Mouse (Mus musculus) liver, embryonic 11.5 days (tissue): ENCODE data around the gene Plg. TPM values are rescaled to one million over a fixed set of nuclear protein-coding genes. Genes with fewer than 3 reads are reported as not detected.

Experiments
- ATAC-seq: fragments of 200-750 bp; cut with Nextera tagmentation; replicated peaks from 2 replicates; pipeline ENCODE4 v1.8.0; 2017; ENCODE audit warnings: moderate number of reproducible peaks, mild to moderate bottlenecking, moderate TSS enrichment, moderate library complexity; ENCODE audit not compliant: low FRiP score
- DNase-seq: peaks from one replicate; pipeline ENCODE4 v3.0.0-alpha.2; 2017; ENCODE audit warnings: low spot score
- H3K27ac ChIP-seq: fragments of 300-500 bp; sonication (generic); 2 replicates; pipeline ENCODE4 v1.5.1; 2014; ENCODE audit warnings: mild to moderate bottlenecking, low read depth, low read length, control low read depth
- H3K27me3 ChIP-seq: fragments of 300-500 bp; sonication (generic); replicated peaks from 2 replicates; pipeline ENCODE4 v1.6.1; 2014; ENCODE audit warnings: low read length, mixed read lengths; ENCODE audit not compliant: control insufficient read depth, insufficient read depth
- H3K36me3 ChIP-seq: fragments of 300-500 bp; sonication (generic); 2 replicates; pipeline ENCODE4 v1.6.1; 2014; ENCODE audit warnings: mild to moderate bottlenecking, low read length, moderate library complexity, mixed read lengths; ENCODE audit not compliant: control insufficient read depth, insufficient read depth
- H3K4me1 ChIP-seq: fragments of 300-500 bp; sonication (generic); replicated peaks from 2 replicates; pipeline ENCODE4 v1.6.1; 2014; ENCODE audit warnings: low read length, mixed read lengths; ENCODE audit not compliant: control insufficient read depth, insufficient read depth
- H3K4me2 ChIP-seq: fragments of 300-500 bp; sonication (generic); 2 replicates; pipeline ENCODE4 v1.6.1; 2014; ENCODE audit warnings: mild to moderate bottlenecking, control low read depth, moderate library complexity
- H3K4me3 ChIP-seq: fragments of 300-500 bp; sonication (generic); 2 replicates; pipeline ENCODE4 v1.5.1; 2014; ENCODE audit warnings: low read depth, low read length, control low read depth
- H3K9ac ChIP-seq: fragments of 300-500 bp; sonication (generic); 2 replicates; pipeline ENCODE4 v1.6.1; 2014; ENCODE audit warnings: low read depth, low read length, control low read depth
- H3K9me3 ChIP-seq: fragments of 300-500 bp; sonication (generic); 2 replicates; pipeline ENCODE4 v1.6.1; 2016; ENCODE audit warnings: low read length, inconsistent platforms, mixed read lengths; ENCODE audit not compliant: control insufficient read depth
- WGBS: fragments of 180-500 bp; shearing (Covaris S2); extraction: QIAGEN DNeasy Blood & Tissue Kit; methylation state at CpG from one replicate; pipeline ENCODE4 v1.1.7; 2014; 5-methylcytosine and 5-hydroxymethylcytosine counted together
- polyA plus RNA-seq: library from polyadenylated mRNA; unstranded; fragments of >200 nt; fragmentation: Nextera tagmentation; extraction: Ambion mirVana; gene quantifications from 2 replicates; pipeline ENCODE4 v1.2.1, GENCODE M21; 2014

Plg gene
- polyA plus RNA-seq, 1 experiment from 2014 or later = 130 TPM

DNA sequence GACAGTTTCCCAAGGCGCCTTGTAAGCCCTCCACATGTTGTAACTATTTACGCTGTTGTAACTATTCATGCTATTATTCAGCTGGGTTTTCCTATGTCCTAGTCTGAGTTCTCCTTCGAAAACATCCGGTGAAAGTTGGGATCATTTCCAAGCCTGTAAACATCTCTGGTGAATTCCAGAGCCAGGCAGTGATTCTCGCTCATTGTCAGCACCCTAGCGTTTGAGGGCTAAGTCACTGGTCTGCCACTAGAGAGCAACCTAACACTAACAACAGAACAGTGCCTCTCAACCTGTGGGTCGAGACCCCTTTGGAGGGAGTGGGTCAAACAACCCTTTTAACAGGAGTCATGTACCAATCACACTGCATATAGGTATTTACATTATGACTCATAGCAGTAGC is 25.0 kb downstream of the Plg start:
- Histone ChIP-seq H3K4me1 (no peaks in the 10 kb centered on the region), H3K9me3 (peaks cover 3% of the 10 kb centered on the region; the same call in 1 of the 2 replicates), H3K4me2 (no peak overlapping the region), H3K9ac (no peak overlapping the region), H3K27ac (no peak overlapping the region), H3K36me3 (no peaks in the 10 kb centered on the region), H3K27me3 (no peaks in the 10 kb centered on the region), H3K4me3 (no peak overlapping the region)
- DNase-seq (no peak), ATAC-seq (no peak)
- WGBS = 69% methylated on average over 7 of the region's 7 CpGs

DNA sequence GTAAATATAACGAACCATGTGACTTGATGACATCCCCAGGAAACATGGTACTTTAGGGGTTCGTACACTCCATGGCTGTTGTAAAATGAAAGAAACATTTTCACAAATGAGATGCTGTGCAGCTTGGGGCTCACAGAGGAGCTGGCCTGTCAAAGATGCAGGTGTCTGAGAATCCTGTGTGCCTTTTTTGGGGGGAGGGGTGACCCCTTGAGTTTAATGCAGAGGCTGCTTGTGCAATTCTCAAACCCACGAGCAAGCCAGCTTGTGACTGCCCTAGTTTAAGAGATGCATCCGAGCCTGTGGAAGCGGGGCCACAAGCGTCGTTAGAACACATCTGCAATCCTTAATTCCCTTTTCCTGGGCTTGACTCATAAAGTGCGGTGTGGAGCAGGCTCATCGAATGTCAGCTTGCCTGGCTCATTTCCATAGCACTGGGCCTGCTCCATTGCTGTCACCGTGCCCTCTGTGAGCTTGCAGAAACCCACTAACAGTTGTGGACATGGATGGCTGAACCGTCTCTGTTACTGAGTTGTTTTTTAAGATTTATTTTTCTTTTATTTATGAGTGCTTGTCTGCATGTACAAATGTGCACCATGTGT is 31.0 kb downstream of the Plg start:
- WGBS = 82% methylated on average over 11 of the region's 11 CpGs
- no peak overlapping the region for H3K4me3 ChIP-seq

DNA sequence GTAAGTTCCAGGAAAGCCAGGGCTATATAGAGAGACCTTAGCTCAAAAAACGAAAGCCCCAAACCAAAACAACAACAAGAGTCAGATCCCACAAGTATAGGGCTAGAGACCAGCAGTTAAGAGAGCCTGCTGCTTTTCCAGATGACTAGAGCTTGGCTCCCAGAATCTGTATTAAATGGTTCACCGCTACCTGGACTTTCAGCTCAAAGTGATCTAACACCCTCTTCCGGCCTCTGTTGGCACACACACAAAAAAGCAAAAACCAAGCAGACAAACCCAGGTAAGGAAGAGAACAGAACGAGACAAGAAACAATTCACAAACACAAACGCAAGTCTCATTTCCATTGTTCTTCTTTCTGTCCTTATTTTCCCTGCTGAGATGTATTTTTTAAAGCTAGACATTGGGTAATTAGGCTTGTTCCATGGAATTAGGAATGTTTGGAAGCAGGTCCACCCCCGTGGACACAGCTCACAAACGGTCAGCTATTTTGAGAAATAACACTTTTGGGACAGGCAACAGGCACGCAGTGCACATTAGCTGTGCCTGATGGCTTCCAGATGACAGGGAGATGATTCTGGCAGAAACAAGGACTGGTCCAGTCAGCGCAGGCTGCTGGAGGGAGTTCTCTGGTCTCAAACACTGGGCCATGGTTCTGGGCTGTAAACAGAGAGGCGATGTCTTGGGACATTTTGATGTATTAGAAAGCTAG is 33.9 kb downstream of the Plg start:
- no peaks in the 10 kb centered on the region for H3K4me1 ChIP-seq
- 0 out of 2 replicates have a peak, but pooled peaks cover 2% of the 10 kb centered on the region for H3K27me3 ChIP-seq
- no peaks in the 10 kb centered on the region for H3K9me3 ChIP-seq
- WGBS = 66% methylated on average over 10 of the region's 10 CpGs
- no peak overlapping the region for H3K27ac ChIP-seq
- DNase-seq (no peak), ATAC-seq (no peak)
- no peak overlapping the region for H3K4me3 ChIP-seq
- no peak overlapping the region for H3K4me2 ChIP-seq
- H3K9ac ChIP-seq = no peak overlapping the region
- H3K36me3 ChIP-seq = no peaks in the 10 kb centered on the region

More for the DNA sequence above, 31.0 kb downstream of the Plg start:
- no peak for DNase-seq
- no peak overlapping the region for H3K4me2 ChIP-seq
- no peak for ATAC-seq
- H3K36me3 ChIP-seq = no peaks in the 10 kb centered on the region
- no peak overlapping the region for H3K9ac ChIP-seq
- H3K27ac ChIP-seq = no peak overlapping the region
- 0 out of 2 replicates have a peak, but pooled peaks cover 2% of the 10 kb centered on the region for H3K27me3 ChIP-seq
- peaks cover 1% of the 10 kb centered on the region; the same call in 1 of the 2 replicates for H3K9me3 ChIP-seq
- H3K4me1 ChIP-seq = no peaks in the 10 kb centered on the region

DNA sequence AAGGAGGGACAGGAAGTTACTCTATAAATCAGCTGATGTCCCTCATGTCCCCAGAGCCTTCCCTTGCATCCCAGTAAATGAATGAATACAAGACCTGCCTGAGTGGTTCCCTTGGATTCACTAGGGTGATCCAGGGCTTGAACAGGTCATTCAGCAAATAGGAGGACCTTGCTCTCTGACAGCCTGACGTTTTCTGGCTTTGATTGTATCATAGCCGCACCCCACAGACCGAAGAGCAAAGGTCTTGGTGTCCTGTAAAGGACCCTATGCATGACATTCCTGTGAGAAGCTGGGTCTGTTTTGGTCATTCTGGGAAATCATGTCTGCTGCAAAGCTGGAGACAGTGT is 34.5 kb downstream of the Plg start:
- no peaks in the 10 kb centered on the region for H3K4me1 ChIP-seq
- H3K9ac ChIP-seq = no peak overlapping the region
- no peak for ATAC-seq
- no peak overlapping the region for H3K4me3 ChIP-seq
- H3K9me3 ChIP-seq = no peaks in the 10 kb centered on the region
- no peaks in the 10 kb centered on the region for H3K36me3 ChIP-seq
- 0 out of 2 replicates have a peak, but pooled peaks cover 2% of the 10 kb centered on the region for H3K27me3 ChIP-seq
- WGBS = 67% methylated on average over 3 of the region's 3 CpGs
- no peak for DNase-seq
- no peak overlapping the region for H3K27ac ChIP-seq
- no peak overlapping the region for H3K4me2 ChIP-seq

DNA sequence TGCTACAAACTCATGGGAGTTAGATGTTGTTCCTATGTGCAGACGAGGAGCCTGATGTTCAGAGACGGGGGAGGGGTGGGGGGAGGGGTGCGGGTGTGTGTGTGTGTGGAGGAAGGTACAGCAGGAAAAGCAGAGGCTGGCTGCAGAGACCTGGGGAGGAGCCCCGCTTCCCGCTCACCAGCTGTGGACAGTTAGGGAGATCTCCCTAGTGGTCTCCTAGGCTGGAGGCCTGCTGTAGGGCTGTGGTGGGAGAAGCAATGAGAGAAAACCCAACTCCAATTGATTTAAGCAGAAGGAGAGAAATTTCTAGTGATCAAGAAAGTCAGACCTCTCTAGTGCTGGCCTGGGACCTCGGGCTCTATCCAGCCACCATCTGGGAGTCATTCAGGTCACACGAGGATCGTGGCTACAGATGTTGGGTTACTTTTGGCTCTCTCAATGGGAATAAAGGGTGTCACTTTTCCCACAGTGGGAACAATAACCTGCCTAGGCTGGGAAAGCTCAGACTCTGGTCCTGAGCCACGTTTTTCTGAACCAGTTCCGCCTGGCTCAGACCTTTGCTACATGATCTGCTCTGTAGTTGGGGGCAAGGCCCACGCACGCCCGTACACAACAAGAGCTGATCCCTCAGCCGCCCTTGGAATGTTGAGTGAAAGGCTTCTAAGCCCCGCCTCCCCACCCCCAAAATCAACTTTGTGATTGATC is 36.8 kb downstream of the Plg start:
- ATAC-seq = peak; percentile 39; the same call in 1 of the 2 replicates
- H3K4me2 ChIP-seq = no peak overlapping the region
- H3K36me3 ChIP-seq = no peaks in the 10 kb centered on the region
- H3K4me3 ChIP-seq = no peak overlapping the region
- no peaks in the 10 kb centered on the region for H3K4me1 ChIP-seq
- H3K9me3 ChIP-seq = no peaks in the 10 kb centered on the region
- 0 out of 2 replicates have a peak, but pooled peaks cover 2% of the 10 kb centered on the region for H3K27me3 ChIP-seq
- DNase-seq = no peak
- 0 out of 2 replicates have a peak overlapping the region, but pooled peaks have one; percentile 33 for H3K27ac ChIP-seq
- no peak overlapping the region for H3K9ac ChIP-seq
- WGBS = 44% methylated on average over 15 of the region's 15 CpGs

DNA sequence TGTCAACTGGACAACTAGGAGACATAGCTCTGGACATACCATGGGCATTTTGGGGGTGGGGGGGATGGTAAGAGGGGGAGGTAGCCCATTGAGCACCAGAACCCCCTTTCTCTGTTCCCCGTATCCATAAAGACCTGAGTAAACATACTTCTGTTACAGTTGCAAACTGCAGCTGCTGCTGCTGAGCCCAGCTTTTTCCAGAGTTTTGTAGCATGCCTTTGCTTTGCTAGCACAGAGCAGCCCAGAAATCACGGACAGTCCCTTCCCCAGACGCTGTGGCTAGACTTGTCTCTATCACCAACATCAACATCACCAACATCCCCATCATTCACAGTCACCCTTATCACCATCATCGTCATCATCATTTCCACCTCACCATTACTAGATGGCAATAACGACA is 37.3 kb downstream of the Plg start:
- Histone ChIP-seq H3K9me3 (no peaks in the 10 kb centered on the region), H3K4me3 (no peak overlapping the region), H3K4me1 (no peaks in the 10 kb centered on the region), H3K9ac (no peak overlapping the region), H3K36me3 (no peaks in the 10 kb centered on the region), H3K4me2 (no peak overlapping the region), H3K27ac (no peak overlapping the region), H3K27me3 (0 out of 2 replicates have a peak, but pooled peaks cover 2% of the 10 kb centered on the region)
- ATAC-seq (no peak), DNase-seq (no peak)
- WGBS = 62% methylated on average over 5 of the region's 5 CpGs

DNA sequence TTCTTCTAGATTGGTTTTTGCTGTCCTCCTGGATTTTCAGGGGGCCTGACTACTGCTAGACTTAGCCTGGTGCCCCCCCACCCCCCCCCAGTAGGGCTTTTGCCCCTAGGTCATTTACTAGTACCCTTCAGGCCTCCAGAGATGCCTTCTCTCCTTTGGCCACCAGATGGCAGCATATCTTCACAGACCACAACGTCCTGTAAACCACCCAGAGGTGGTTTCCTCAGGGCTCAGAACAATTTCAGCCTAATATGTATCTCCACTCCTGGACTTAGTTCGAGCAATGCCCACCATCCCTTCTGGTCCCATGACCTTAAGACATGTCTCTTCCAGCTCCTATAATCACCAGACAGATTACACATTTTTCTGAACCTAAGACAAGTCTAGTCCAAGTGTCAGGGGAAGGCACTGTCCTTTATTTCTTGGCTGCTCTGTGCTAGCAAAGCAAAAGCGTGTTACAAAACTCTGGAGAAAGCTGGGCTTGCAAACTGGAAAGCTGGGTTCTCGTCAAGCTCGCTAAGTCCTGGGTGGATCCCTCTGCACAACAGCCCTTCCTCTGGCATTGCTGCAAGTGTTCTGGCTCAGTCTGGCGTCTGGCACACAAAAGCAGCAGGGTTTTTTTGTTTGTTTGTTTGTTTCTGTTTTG is 38.0 kb downstream of the Plg start:
- Histone ChIP-seq H3K4me3 (no peak overlapping the region), H3K27ac (no peak overlapping the region), H3K9me3 (no peaks in the 10 kb centered on the region), H3K4me1 (no peaks in the 10 kb centered on the region), H3K27me3 (no peaks in the 10 kb centered on the region), H3K9ac (no peak overlapping the region), H3K4me2 (no peak overlapping the region), H3K36me3 (no peaks in the 10 kb centered on the region)
- WGBS = 44% methylated on average over 6 of the region's 6 CpGs
- ATAC-seq = 0 out of 2 replicates have a peak, but pooled peaks have one; percentile 39
- DNase-seq = peak; percentile 70

DNA sequence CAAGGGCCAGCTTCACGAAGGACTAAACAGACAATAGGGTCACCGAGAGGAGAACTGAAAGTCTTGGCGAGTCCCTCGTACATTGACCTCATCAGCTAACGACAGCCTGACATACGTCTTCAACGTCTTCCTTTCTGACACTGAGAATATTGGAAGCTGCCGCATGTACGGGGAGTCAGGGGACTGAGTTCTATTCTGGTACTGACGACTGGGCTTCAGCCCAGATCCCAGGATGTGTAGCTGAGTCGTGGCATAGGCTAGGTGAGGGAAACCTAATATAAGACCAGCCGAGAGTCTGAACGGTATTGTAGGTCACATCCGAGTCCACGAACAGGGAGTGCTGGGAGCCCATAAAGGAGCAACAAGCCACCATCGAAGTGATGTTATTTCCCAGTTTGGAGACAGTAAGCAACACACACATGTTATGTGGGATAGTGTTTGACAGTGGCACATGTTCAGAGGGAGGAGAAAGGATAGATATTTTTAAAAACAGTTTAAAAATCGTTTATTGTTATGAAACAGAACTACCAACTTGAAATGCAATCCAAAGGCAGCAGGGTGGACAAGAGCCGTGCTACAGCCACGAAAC is 41.2 kb downstream of the Plg start:
- ATAC-seq = no peak
- Histone ChIP-seq H3K9ac (no peak overlapping the region), H3K9me3 (no peaks in the 10 kb centered on the region), H3K4me1 (no peaks in the 10 kb centered on the region), H3K36me3 (no peaks in the 10 kb centered on the region), H3K27ac (no peak overlapping the region), H3K27me3 (no peaks in the 10 kb centered on the region), H3K4me3 (no peak overlapping the region), H3K4me2 (no peak overlapping the region)
- no peak for DNase-seq
- WGBS = 79% methylated on average over 19 of the region's 19 CpGs
